Mouse (Mus musculus): ENCODE results near the gene 4933434E20Rik.
A peak's percentile ranks its signal among the peaks of the same experiment; 100 is the strongest.

GRCm38 (mm10) chr3:90065553-90065952 lies 14.1 kb downstream of the 4933434E20Rik start:
- TF ChIP-seq RCOR1 (conservative IDR thresholded peaks at IDR 0.05; ENCODE audit: low read depth, low read length): no peak
- TF ChIP-seq POLR2A (IDR thresholded peaks at IDR 0.05; ENCODE audit: low read depth, low read length): no peak
- no peak for TF ChIP-seq TBP (conservative IDR thresholded peaks at IDR 0.05; ENCODE audit: low read depth, low read length)
- no peak for TF ChIP-seq ZNF384 (IDR thresholded peaks at IDR 0.05; ENCODE audit: low read depth, low read length)
- TF ChIP-seq CTCF (conservative IDR thresholded peaks at IDR 0.05 in 1 of 2, IDR thresholded peaks at IDR 0.05 in 1 of 2; ENCODE audit: low read depth in 2 of 2, low read length in 2 of 2): peak; percentile 84 to 95
- TF ChIP-seq CHD2 (IDR thresholded peaks at IDR 0.05; ENCODE audit: low read length): no peak
- TF ChIP-seq ZC3H11A (IDR thresholded peaks at IDR 0.05; ENCODE audit: low read depth, low read length): no peak
- TF ChIP-seq USF2 (conservative IDR thresholded peaks at IDR 0.05; ENCODE audit: low read depth, low read length): no peak
- no peak for TF ChIP-seq MEF2A (IDR thresholded peaks at IDR 0.05; ENCODE audit: borderline replicate concordance, low read depth, low read length)
- TF ChIP-seq SIN3A (IDR thresholded peaks at IDR 0.05; ENCODE audit: low read length): no peak
